Mouse (Mus musculus) heart, adult 2 months (tissue): Measurements from ENCODE around the gene Pde12. TPM values are rescaled to one million over a fixed set of nuclear protein-coding genes. Genes with fewer than 3 reads are reported as not detected.

Source experiments
- DNase-seq, 2 experiments: peaks; one replicate each; pipeline ENCODE4 v3.0.0; 2021
- H3K27ac ChIP-seq: fragments of 200-600 bp; 2 replicates; pipeline ENCODE4 v1.8.1; 2022
- H3K27me3 ChIP-seq: fragments of 200-500 bp; 2 replicates; pipeline ENCODE4 v1.6.1; 2012; ENCODE audit warnings: mild to moderate bottlenecking, low read length, inconsistent platforms, mixed read lengths; ENCODE audit not compliant: control insufficient read depth, insufficient read depth
- H3K36me3 ChIP-seq: fragments of 200-500 bp; 2 replicates; pipeline ENCODE4 v1.6.1; 2012; ENCODE audit warnings: low read length, inconsistent platforms; ENCODE audit not compliant: control insufficient read depth, insufficient read depth
- H3K4me1 ChIP-seq: fragments of 200-500 bp; 2 replicates; pipeline ENCODE4 v1.6.1; 2011; ENCODE audit warnings: low read length; ENCODE audit not compliant: control insufficient read depth, insufficient read depth
- H3K4me3 ChIP-seq: fragments of 200-600 bp; 2 replicates; pipeline ENCODE4 v1.8.1; 2022
- H3K79me2 ChIP-seq: fragments of 200-500 bp; replicated peaks from 2 replicates; pipeline ENCODE4 v1.6.1; 2012; ENCODE audit warnings: mild to moderate bottlenecking, inconsistent platforms, low read length, moderate library complexity, mixed read lengths; ENCODE audit not compliant: control insufficient read depth, insufficient read depth
- H3K9ac ChIP-seq: fragments of 200-500 bp; 2 replicates; pipeline ENCODE4 v1.6.1; 2012; ENCODE audit warnings: low read depth, mild to moderate bottlenecking, control low read depth, inconsistent platforms, low read length, mixed read lengths
- CTCF ChIP-seq: fragments of 200-600 bp; IDR thresholded peaks from 2 replicates; pipeline ENCODE4 v1.8.1; 2022; ENCODE audit warnings: antibody characterized with exemption, mild to moderate bottlenecking, moderate library complexity
- EP300 ChIP-seq: fragments of 200-500 bp; IDR thresholded peaks from 2 replicates; pipeline ENCODE4 v1.6.1; 2011; ENCODE audit warnings: low read depth, low read length, control low read depth; ENCODE audit not compliant: insufficient read depth
- POLR2A ChIP-seq: fragments of 200-500 bp; IDR thresholded peaks from 2 replicates; pipeline ENCODE4 v1.6.1; 2011; ENCODE audit warnings: mild to moderate bottlenecking, low read depth, low read length, control low read depth; ENCODE audit not compliant: insufficient read depth
- WGBS: fragments of 180-500 bp; shearing (Covaris S2); methylation state at CpG from one replicate; pipeline ENCODE4 v1.1.7; 2018; 5-methylcytosine and 5-hydroxymethylcytosine counted together
- intact Hi-C: fragments of 180-260 bp; cut with DNase I; formaldehyde crosslinking; loops from one replicate; pipeline ENCODE4 v1.15.1; 2025
- polyA plus RNA-seq: library from polyadenylated mRNA; depleted of rRNA; stranded (reverse); fragments of >200 nt; gene quantifications from 2 replicates; pipeline ENCODE4 v1.2.3, GENCODE M21; 2012
- total RNA-seq, 2 experiments: library from RNA; stranded (reverse); gene quantifications; 2 replicates each; pipeline ENCODE4 v1.2.3; 2021

Gene Pde12
- total and polyA plus RNA-seq, 3 experiments, result 2.1 to 5.6 (median 5.2) TPM

GRCm38 (mm10) chr14:26667991-26668370 is 1.7 kb downstream of the Pde12 start:
- H3K4me3 ChIP-seq, result peak overlapping the region; percentile 58
- no peak overlapping the region for H3K27ac ChIP-seq
- H3K4me1 ChIP-seq, result peaks cover 4% of the 10 kb centered on the region
- H3K27me3 ChIP-seq, result no peaks in the 10 kb centered on the region
- no peak for DNase-seq
- peak overlapping the region; percentile 86 for H3K9ac ChIP-seq
- TF ChIP-seq EP300 (no peak), CTCF (no peak), POLR2A (no peak)
- WGBS, result 14% methylated on average over 6 of the region's 6 CpGs
- peaks cover 9% of the 10 kb centered on the region for H3K36me3 ChIP-seq
- H3K79me2 ChIP-seq, result peaks cover 1% of the 10 kb centered on the region; the same call in 1 of the 2 replicates
- intact Hi-C loops, result loop anchor here (5.0 kb wide), 2 partner anchors 131 to 176 kb away; no protein-coding TSS in a partner anchor

DNA sequence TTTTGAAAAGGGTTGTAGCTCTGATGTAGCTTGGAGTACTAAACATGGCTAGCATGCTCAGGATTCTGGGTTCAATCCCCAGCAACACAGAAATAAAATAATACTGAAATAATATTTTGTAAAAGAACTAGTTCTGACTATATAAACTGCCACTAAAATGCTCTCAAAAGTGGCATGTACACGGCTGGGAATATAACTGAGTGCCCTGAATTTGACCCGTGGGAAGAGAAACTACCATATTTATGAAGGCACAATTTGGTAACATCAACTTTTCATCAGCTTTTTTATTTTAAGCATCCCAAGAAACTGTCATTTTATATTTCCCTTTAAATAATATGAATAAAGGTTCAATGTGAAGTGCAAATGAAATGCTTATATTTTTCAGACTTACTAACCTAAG is 5.8 kb downstream of the Pde12 start:
- H3K4me3 ChIP-seq, result no peak overlapping the region
- 86% methylated on average over 2 of the region's 2 CpGs for WGBS
- H3K27me3 ChIP-seq, result no peaks in the 10 kb centered on the region
- intact Hi-C loops, result no loop called here
- H3K4me1 ChIP-seq, result peaks cover 2% of the 10 kb centered on the region
- DNase-seq, result no peak
- no peak overlapping the region for H3K9ac ChIP-seq
- H3K79me2 ChIP-seq, result peaks cover 1% of the 10 kb centered on the region; the same call in 1 of the 2 replicates
- TF ChIP-seq CTCF (no peak), POLR2A (no peak), EP300 (no peak)
- no peak overlapping the region for H3K27ac ChIP-seq
- peaks cover 7% of the 10 kb centered on the region for H3K36me3 ChIP-seq

DNA sequence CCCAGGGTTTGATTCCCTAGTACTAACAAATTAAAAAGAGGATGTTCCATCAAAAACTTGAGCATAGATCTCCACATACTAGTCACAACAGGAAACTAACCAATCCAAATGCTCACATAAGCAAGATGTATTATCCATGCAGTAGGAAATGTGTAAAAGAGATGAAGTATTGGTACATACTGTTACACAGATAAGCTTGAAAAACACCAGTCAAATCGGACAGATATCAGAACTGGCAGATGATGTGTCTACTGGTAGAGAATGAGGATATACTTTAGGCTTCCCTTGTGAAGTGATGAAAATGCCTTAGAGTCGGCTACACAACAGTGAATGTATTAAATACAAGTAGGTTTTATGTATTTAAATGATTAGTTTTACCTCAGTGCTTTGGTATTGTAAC is 7.2 kb downstream of the Pde12 start:
- peaks cover 5% of the 10 kb centered on the region for H3K36me3 ChIP-seq
- no peak for DNase-seq
- no peaks in the 10 kb centered on the region for H3K4me1 ChIP-seq
- H3K27ac ChIP-seq, result no peak overlapping the region
- no peaks in the 10 kb centered on the region for H3K27me3 ChIP-seq
- no peak overlapping the region for H3K4me3 ChIP-seq
- no peak overlapping the region for H3K9ac ChIP-seq
- 66% methylated on average over 2 of the region's 2 CpGs for WGBS
- intact Hi-C loops, result no loop called here
- TF ChIP-seq POLR2A (no peak), CTCF (no peak), EP300 (no peak)
- H3K79me2 ChIP-seq, result 0 out of 2 replicates have a peak, but pooled peaks cover 1% of the 10 kb centered on the region

DNA sequence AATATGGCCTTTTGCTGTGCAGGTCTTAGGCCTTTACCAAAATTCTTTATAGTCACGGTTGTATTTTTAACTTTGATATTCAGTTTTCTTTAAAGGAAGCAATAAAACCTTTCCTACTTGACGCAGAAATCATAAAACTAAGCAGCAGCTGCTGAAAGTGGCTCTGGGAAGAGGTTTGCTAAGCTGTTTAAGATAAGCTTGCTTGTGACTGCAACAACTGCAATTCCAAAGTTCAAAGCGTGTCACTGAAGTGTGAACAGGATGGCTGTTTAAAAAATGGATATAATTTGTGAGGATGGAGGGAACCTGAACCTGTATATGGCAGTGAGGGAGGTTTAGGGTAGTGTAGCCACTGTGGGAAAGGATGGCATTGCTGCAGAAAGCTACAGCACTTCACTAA is 7.7 kb downstream of the Pde12 start:
- DNase-seq, result no peak
- 74% methylated on average over 3 of the region's 3 CpGs for WGBS
- H3K27ac ChIP-seq, result no peak overlapping the region
- no peaks in the 10 kb centered on the region for H3K27me3 ChIP-seq
- H3K36me3 ChIP-seq, result peaks cover 2% of the 10 kb centered on the region
- no peak overlapping the region for H3K9ac ChIP-seq
- no peak for TF ChIP-seq CTCF
- TF ChIP-seq POLR2A, result no peak
- no peak for TF ChIP-seq EP300
- intact Hi-C loops, result no loop called here
- no peak overlapping the region for H3K4me3 ChIP-seq
- H3K4me1 ChIP-seq, result no peaks in the 10 kb centered on the region
- 0 out of 2 replicates have a peak, but pooled peaks cover 1% of the 10 kb centered on the region for H3K79me2 ChIP-seq

DNA sequence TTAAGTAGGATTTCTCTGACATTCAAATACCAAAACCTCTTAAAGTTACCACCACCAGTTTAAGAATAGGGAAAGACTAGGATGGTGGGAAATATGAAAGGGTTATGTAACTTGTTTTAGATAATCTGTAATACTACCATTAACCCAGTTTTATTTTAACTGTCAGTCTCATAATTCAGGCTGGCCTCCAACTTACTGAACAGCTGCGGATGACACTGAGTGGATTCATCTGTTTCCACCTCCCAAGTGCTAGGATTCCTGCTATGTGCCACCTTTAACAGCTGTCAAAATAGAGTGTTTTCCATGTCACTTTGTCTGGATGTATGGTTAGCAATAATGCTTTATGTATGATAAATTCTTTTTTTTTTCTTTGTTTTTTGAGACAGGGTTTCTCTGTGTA is 9.4 kb downstream of the Pde12 start:
- Histone ChIP-seq H3K27me3 (no peaks in the 10 kb centered on the region), H3K79me2 (no peaks in the 10 kb centered on the region), H3K9ac (no peak overlapping the region), H3K36me3 (peaks cover 3% of the 10 kb centered on the region), H3K27ac (no peak overlapping the region), H3K4me1 (no peaks in the 10 kb centered on the region), H3K4me3 (no peak overlapping the region)
- DNase-seq, result no peak
- intact Hi-C loops, result no loop called here
- WGBS, result 88% methylated on average over 1 of the region's 1 CpGs
- TF ChIP-seq CTCF, result no peak
- TF ChIP-seq POLR2A, result no peak
- TF ChIP-seq EP300, result no peak

- Histone ChIP-seq H3K27ac (no peak overlapping the region), H3K27me3 (no peaks in the 10 kb centered on the region), H3K36me3 (peaks cover 3% of the 10 kb centered on the region), H3K79me2 (no peaks in the 10 kb centered on the region), H3K4me1 (no peaks in the 10 kb centered on the region), H3K4me3 (no peak overlapping the region), H3K9ac (no peak overlapping the region)
- intact Hi-C loops, result no loop called here
- TF ChIP-seq CTCF (no peak), EP300 (no peak), POLR2A (no peak)
- no peak for DNase-seq
Measured at GRCm38 (mm10) chr14:26658178-26658577, 11.5 kb downstream of the Pde12 start.
